Mouse (Mus musculus) ZHBTc4 (cell line): Measurements from ENCODE around the gene Upk1b.

ENCODE experiments used
- DNase-seq: peaks from one replicate; pipeline ENCODE4 v3.0.0-alpha.2; 2011; ENCODE audit warnings: low read depth, low spot score

The Upk1b gene

GRCm38 (mm10) chr16:38724256-38724655, 75.9 kb downstream of the Upk1b start:
- DNase-seq: no peak
